Mouse (Mus musculus) heart, embryonic 11.5 days (tissue): Measurements from ENCODE around the gene Wfdc10. TPM values are rescaled to one million over a fixed set of nuclear protein-coding genes. Genes with fewer than 3 reads are reported as not detected.
"Not testable (repeated sequence)": the region's sequence is repeated elsewhere in the genome, so short reads cannot be mapped to it uniquely, and the experiment has no call there.

Experiments
- ATAC-seq: fragments of 200-750 bp; cut with Nextera tagmentation; replicated peaks from 2 replicates; pipeline ENCODE4 v1.8.0; 2017; ENCODE audit warnings: moderate library complexity; ENCODE audit not compliant: insufficient number of reproducible peaks, low FRiP score, low TSS enrichment
- H3K27ac ChIP-seq: fragments of 300-500 bp; sonication (generic); 2 replicates; pipeline ENCODE4 v1.5.1; 2014; ENCODE audit warnings: mild to moderate bottlenecking, low read depth, low read length
- H3K27me3 ChIP-seq: fragments of 300-500 bp; sonication (generic); 2 replicates; pipeline ENCODE4 v1.6.1; 2014; ENCODE audit warnings: mild to moderate bottlenecking, low read length, mixed read lengths; ENCODE audit not compliant: control insufficient read depth, insufficient read depth
- H3K36me3 ChIP-seq: fragments of 300-500 bp; sonication (generic); 2 replicates; pipeline ENCODE4 v1.6.1; 2014; ENCODE audit warnings: mild to moderate bottlenecking, low read length, moderate library complexity, mixed read lengths; ENCODE audit not compliant: control insufficient read depth, insufficient read depth
- H3K4me1 ChIP-seq: fragments of 300-500 bp; sonication (generic); 2 replicates; pipeline ENCODE4 v1.6.1; 2014; ENCODE audit warnings: low read length; ENCODE audit not compliant: control insufficient read depth, insufficient read depth
- H3K4me2 ChIP-seq: fragments of 300-500 bp; sonication (generic); 2 replicates; pipeline ENCODE4 v1.6.1; 2014; ENCODE audit warnings: mild to moderate bottlenecking, moderate library complexity
- H3K4me3 ChIP-seq: fragments of 300-500 bp; sonication (generic); 2 replicates; pipeline ENCODE4 v1.5.1; 2014; ENCODE audit warnings: low read depth, low read length
- H3K9ac ChIP-seq: fragments of 300-500 bp; sonication (generic); 2 replicates; pipeline ENCODE4 v1.6.1; 2014; ENCODE audit warnings: mild to moderate bottlenecking, low read depth, low read length, moderate library complexity
- H3K9me3 ChIP-seq: fragments of 300-500 bp; sonication (generic); replicated peaks from 2 replicates; pipeline ENCODE4 v1.6.1; 2016; ENCODE audit warnings: low read length; ENCODE audit not compliant: control insufficient read depth
- WGBS: fragments of 180-500 bp; shearing (Covaris S2); extraction: QIAGEN DNeasy Blood & Tissue Kit; methylation state at CpG from one replicate; pipeline ENCODE4 v1.1.7; 2014; ENCODE audit not compliant: insufficient replicate concordance; 5-methylcytosine and 5-hydroxymethylcytosine counted together
- polyA plus RNA-seq: library from polyadenylated mRNA; unstranded; fragments of >200 nt; fragmentation: Nextera tagmentation; extraction: Ambion mirVana; gene quantifications from 2 replicates; pipeline ENCODE4 v1.2.1, GENCODE M21; 2014

Wfdc10 gene
- 0.53 TPM in 1 of 2 replicates, not detected in the other for polyA plus RNA-seq

GRCm38 (mm10) chr2:164655858-164656257 is at the start of gene Wfdc10:
TSS of gene Wfdc10 (plus strand) at chr2:164656046.
- H3K9ac ChIP-seq, result no peak within 1 kb of the TSS
- H3K4me2 ChIP-seq, result no peak within 1 kb of the TSS
- H3K36me3 ChIP-seq, result no peaks in the 10 kb centered on the region
- no peak within 1 kb of the TSS for H3K4me3 ChIP-seq
- H3K9me3 ChIP-seq, result no peaks in the 10 kb centered on the region
- no peaks in the 10 kb centered on the region for H3K4me1 ChIP-seq
- ATAC-seq, result no peak
- 0 out of 2 replicates have a peak, but pooled peaks cover 6% of the 10 kb centered on the region for H3K27me3 ChIP-seq
- H3K27ac ChIP-seq, result no peak within 1 kb of the TSS
- 13% methylated on average over 11 of the region's 11 CpGs for WGBS

DNA sequence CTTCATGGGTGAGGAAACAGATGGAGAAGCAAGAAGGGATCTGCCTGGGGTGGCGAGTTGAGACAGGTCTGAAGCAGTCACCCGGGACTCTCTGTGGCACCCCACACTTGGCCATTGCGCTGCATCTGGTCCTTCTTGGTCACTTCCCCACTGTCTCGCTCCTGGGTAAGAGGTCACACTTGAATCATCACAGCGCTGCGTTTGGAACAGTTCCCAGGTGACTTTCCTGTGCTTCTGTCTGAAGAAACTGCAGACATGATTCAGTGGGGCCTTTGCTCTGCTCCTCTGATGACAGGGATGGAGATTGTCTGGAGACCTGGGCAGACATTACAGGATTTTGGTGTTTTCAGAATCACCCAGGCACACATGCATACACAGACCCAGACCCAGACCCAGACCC is 47.1 kb upstream of the Wfdc10 start:
- Histone ChIP-seq H3K4me2 (no peak overlapping the region), H3K9me3 (no peaks in the 10 kb centered on the region), H3K27me3 (no peaks in the 10 kb centered on the region), H3K4me3 (no peak overlapping the region), H3K4me1 (no peaks in the 10 kb centered on the region), H3K27ac (no peak overlapping the region), H3K36me3 (no peaks in the 10 kb centered on the region), H3K9ac (no peak overlapping the region)
- ATAC-seq, result no peak
- WGBS, result 72% methylated on average over 6 of the region's 6 CpGs

GRCm38 (mm10) chr2:164613471-164613870 is 42.4 kb upstream of the Wfdc10 start, which contains the start of the genes Wfdc6b and Wfdc8:
TSS of gene Wfdc6b (plus strand) at chr2:164613522.
TSS of gene Wfdc8 (minus strand) at chr2:164613626.
- H3K4me1 ChIP-seq, H3K9ac ChIP-seq, H3K9me3 ChIP-seq, ATAC-seq, H3K4me2 ChIP-seq, H3K27ac ChIP-seq, H3K27me3 ChIP-seq, H3K36me3 ChIP-seq, H3K4me3 ChIP-seq: not testable (repeated sequence)
- 60% methylated on average over 8 of the region's 8 CpGs for WGBS

- no peaks in the 10 kb centered on the region for H3K36me3 ChIP-seq
- no peaks in the 10 kb centered on the region for H3K27me3 ChIP-seq
- ATAC-seq, result no peak
- H3K4me3 ChIP-seq, result no peak overlapping the region
- no peak overlapping the region for H3K27ac ChIP-seq
- no peaks in the 10 kb centered on the region for H3K9me3 ChIP-seq
- WGBS, result 82% methylated on average over 3 of the region's 3 CpGs
- H3K4me1 ChIP-seq, result no peaks in the 10 kb centered on the region
- no peak overlapping the region for H3K9ac ChIP-seq
- no peak overlapping the region for H3K4me2 ChIP-seq
Observed at GRCm38 (mm10) chr2:164615386-164615785, 40.5 kb upstream of the Wfdc10 start.

GRCm38 (mm10) chr2:164619050-164619449 is 36.8 kb upstream of the Wfdc10 start:
- Histone ChIP-seq H3K27me3 (no peaks in the 10 kb centered on the region), H3K9ac (no peak overlapping the region), H3K27ac (no peak overlapping the region), H3K4me3 (no peak overlapping the region), H3K4me1 (no peaks in the 10 kb centered on the region), H3K36me3 (no peaks in the 10 kb centered on the region), H3K4me2 (no peak overlapping the region), H3K9me3 (no peaks in the 10 kb centered on the region)
- WGBS, result 75% methylated on average over 5 of the region's 5 CpGs
- no peak for ATAC-seq

- Histone ChIP-seq H3K9me3 (no peaks in the 10 kb centered on the region), H3K27ac (no peak overlapping the region), H3K27me3 (no peaks in the 10 kb centered on the region), H3K9ac (no peak overlapping the region), H3K4me2 (no peak overlapping the region), H3K4me3 (no peak overlapping the region), H3K4me1 (no peaks in the 10 kb centered on the region), H3K36me3 (no peaks in the 10 kb centered on the region)
- ATAC-seq, result no peak
- 75% methylated on average over 4 of the region's 4 CpGs for WGBS
Observed at GRCm38 (mm10) chr2:164621775-164622174, 34.1 kb upstream of the Wfdc10 start.

GRCm38 (mm10) chr2:164635266-164635665 is 20.6 kb upstream of the Wfdc10 start:
- no peaks in the 10 kb centered on the region for H3K9me3 ChIP-seq
- no peaks in the 10 kb centered on the region for H3K4me1 ChIP-seq
- no peak overlapping the region for H3K4me2 ChIP-seq
- no peak overlapping the region for H3K9ac ChIP-seq
- no peaks in the 10 kb centered on the region for H3K27me3 ChIP-seq
- WGBS, result 72% methylated on average over 9 of the region's 9 CpGs
- no peak for ATAC-seq
- no peak overlapping the region for H3K27ac ChIP-seq
- H3K36me3 ChIP-seq, result no peaks in the 10 kb centered on the region
- no peak overlapping the region for H3K4me3 ChIP-seq

GRCm38 (mm10) chr2:164638696-164639095 is 17.1 kb upstream of the Wfdc10 start, which contains the start of gene Wfdc16:
TSS of gene Wfdc16 (minus strand) at chr2:164638796.
- Histone ChIP-seq H3K9me3 (no peaks in the 10 kb centered on the region), H3K27me3 (no peaks in the 10 kb centered on the region), H3K27ac (no peak within 1 kb of the TSS), H3K4me1 (no peaks in the 10 kb centered on the region), H3K36me3 (no peaks in the 10 kb centered on the region), H3K9ac (no peak within 1 kb of the TSS), H3K4me3 (no peak within 1 kb of the TSS), H3K4me2 (no peak within 1 kb of the TSS)
- ATAC-seq, result no peak
- 77% methylated on average over 3 of the region's 3 CpGs for WGBS

DNA sequence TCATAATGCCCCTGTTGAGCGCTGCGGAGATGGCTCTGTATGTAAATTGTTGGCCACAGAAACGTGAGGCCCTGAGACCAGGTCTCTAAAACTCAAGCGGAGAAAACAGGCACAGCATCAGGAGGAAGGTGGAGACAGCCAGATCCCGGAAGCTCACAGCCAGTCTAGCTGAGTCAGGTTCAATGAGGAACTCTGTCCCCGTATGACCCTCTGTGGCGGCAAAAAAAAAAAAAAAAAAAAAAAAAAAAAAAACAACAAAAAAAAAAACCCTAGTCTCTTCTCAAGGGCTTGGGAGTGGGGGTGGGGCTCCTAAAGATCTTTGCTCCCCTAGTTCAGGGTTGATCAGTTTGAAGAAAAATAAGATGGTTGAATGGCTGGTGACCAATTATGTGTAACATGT is 14.7 kb upstream of the Wfdc10 start:
- Histone ChIP-seq H3K36me3 (no peaks in the 10 kb centered on the region), H3K27ac (no peak overlapping the region), H3K4me2 (no peak overlapping the region), H3K27me3 (no peaks in the 10 kb centered on the region), H3K9ac (no peak overlapping the region), H3K4me3 (no peak overlapping the region), H3K4me1 (no peaks in the 10 kb centered on the region), H3K9me3 (no peaks in the 10 kb centered on the region)
- 58% methylated on average over 7 of the region's 7 CpGs for WGBS
- no peak for ATAC-seq
